Mouse (Mus musculus) midbrain, embryonic 16.5 days (tissue): Measurements from ENCODE around the gene Rpl35a. TPM values are rescaled to one million over a fixed set of nuclear protein-coding genes. Genes with fewer than 3 reads are reported as not detected.

Source experiments
- ATAC-seq: fragments of 200-750 bp; cut with Nextera tagmentation; 2 replicates; pipeline ENCODE4 v1.8.0; 2017; ENCODE audit warnings: moderate TSS enrichment
- H3K27ac ChIP-seq: fragments of 300-500 bp; sonication (generic); 2 replicates; pipeline ENCODE4 v1.5.1; 2014; ENCODE audit warnings: mild to moderate bottlenecking, low read length, mixed read lengths
- H3K27me3 ChIP-seq: fragments of 300-500 bp; sonication (generic); 2 replicates; pipeline ENCODE4 v1.6.1; 2014; ENCODE audit warnings: low read depth, low read length, mixed read lengths; ENCODE audit not compliant: control insufficient read depth, insufficient read depth
- H3K36me3 ChIP-seq: fragments of 300-500 bp; sonication (generic); 2 replicates; pipeline ENCODE4 v1.6.1; 2014; ENCODE audit warnings: mild to moderate bottlenecking, low read length, moderate library complexity, mixed read lengths; ENCODE audit not compliant: control insufficient read depth, insufficient read depth
- H3K4me1 ChIP-seq: fragments of 300-500 bp; sonication (generic); 2 replicates; pipeline ENCODE4 v1.6.1; 2014; ENCODE audit warnings: mild to moderate bottlenecking, low read length, mixed read lengths; ENCODE audit not compliant: control insufficient read depth, insufficient read depth
- H3K4me2 ChIP-seq: fragments of 300-500 bp; sonication (generic); 2 replicates; pipeline ENCODE4 v1.6.1; 2014; ENCODE audit warnings: mild to moderate bottlenecking, low read length, mixed read lengths
- H3K4me3 ChIP-seq: fragments of 300-500 bp; sonication (generic); 2 replicates; pipeline ENCODE4 v1.5.1; 2014; ENCODE audit warnings: low read depth, mild to moderate bottlenecking, low read length, moderate library complexity, mixed read lengths
- H3K9ac ChIP-seq: fragments of 300-500 bp; sonication (generic); 2 replicates; pipeline ENCODE4 v1.6.1; 2014; ENCODE audit warnings: low read depth, low read length, mixed read lengths
- H3K9me3 ChIP-seq: fragments of 300-500 bp; sonication (generic); replicated peaks from 2 replicates; pipeline ENCODE4 v1.6.1; 2014; ENCODE audit warnings: mild to moderate bottlenecking, low read length, mixed read lengths; ENCODE audit not compliant: control insufficient read depth, poor library complexity, severe bottlenecking
- WGBS: fragments of 180-500 bp; shearing (Covaris S2); extraction: QIAGEN DNeasy Blood & Tissue Kit; methylation state at CpG from one replicate; pipeline ENCODE4 v1.1.7; 2014; 5-methylcytosine and 5-hydroxymethylcytosine counted together
- polyA plus RNA-seq: library from polyadenylated mRNA; unstranded; fragments of >200 nt; fragmentation: Nextera tagmentation; extraction: Ambion mirVana; gene quantifications from 2 replicates; pipeline ENCODE4 v1.2.1, GENCODE M21; 2015

Rpl35a gene
- polyA plus RNA-seq, 1 experiment from 2014 or later: 387 TPM

GRCm38 (mm10) chr16:33060926-33061325, 4.7 kb downstream of the Rpl35a start:
- H3K9ac ChIP-seq: no peak overlapping the region
- H3K4me3 ChIP-seq: no peak overlapping the region
- peaks cover 7% of the 10 kb centered on the region for H3K36me3 ChIP-seq
- no peaks in the 10 kb centered on the region for H3K9me3 ChIP-seq
- H3K27me3 ChIP-seq: no peaks in the 10 kb centered on the region
- H3K27ac ChIP-seq: no peak overlapping the region
- WGBS: 79% methylated on average over 2 of the region's 2 CpGs
- H3K4me2 ChIP-seq: no peak overlapping the region
- ATAC-seq: no peak
- peaks cover 26% of the 10 kb centered on the region for H3K4me1 ChIP-seq

GRCm38 (mm10) chr16:33061400-33061799, 5.1 kb downstream of the Rpl35a start:
- Histone ChIP-seq H3K4me1 (peaks cover 26% of the 10 kb centered on the region), H3K9me3 (no peaks in the 10 kb centered on the region), H3K36me3 (peaks cover 7% of the 10 kb centered on the region), H3K27me3 (no peaks in the 10 kb centered on the region), H3K4me3 (no peak overlapping the region), H3K9ac (peak overlapping the region; percentile 82; the same call in 1 of the 2 replicates), H3K4me2 (peak overlapping the region; percentile 76; the same call in 1 of the 2 replicates), H3K27ac (peak overlapping the region; percentile 84; the same call in 1 of the 2 replicates)
- WGBS: 50% methylated on average over 11 of the region's 11 CpGs
- no peak for ATAC-seq

DNA sequence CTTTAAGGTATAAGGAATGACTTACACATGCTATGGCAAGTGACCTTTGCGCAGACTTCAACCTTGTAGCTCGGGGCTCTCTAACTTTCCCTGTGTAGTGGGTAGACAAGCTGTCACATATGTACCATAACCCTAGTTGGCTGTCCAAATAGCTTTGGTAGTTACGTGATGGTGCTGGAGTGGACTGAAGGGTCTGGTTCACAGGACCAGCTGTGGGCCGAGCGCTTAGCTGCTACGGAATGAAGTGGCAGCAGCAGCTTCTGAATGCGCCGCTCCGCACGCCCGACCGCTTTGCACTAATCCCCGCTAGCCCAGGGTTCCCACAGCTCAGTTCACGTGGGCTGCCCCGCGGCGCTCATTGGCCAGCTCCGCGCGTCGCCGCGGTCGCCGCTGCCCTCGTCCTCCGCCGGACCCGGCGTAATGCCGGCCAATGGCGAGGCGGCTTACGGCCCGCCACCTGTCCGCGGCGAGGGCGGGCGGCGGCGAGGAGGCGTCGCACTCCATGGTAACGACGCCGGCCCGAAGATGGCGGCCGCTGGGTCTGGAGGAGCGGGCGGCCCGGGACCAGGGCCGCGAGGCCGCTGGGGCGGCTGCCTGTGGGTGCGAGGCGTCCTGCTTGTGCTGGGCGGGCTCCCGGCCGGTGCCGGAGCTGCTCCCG, 5.9 kb downstream of the Rpl35a start, which contains the start of gene Lmln:
Gene Lmln (plus strand): TSS at position 498 of the 658 bp plus-strand sequence.
- Histone ChIP-seq H3K36me3 (peaks cover 13% of the 10 kb centered on the region), H3K27ac (peak within 1 kb of the TSS; percentile 84), H3K27me3 (no peaks in the 10 kb centered on the region), H3K4me3 (peak within 1 kb of the TSS; percentile 88), H3K9me3 (no peaks in the 10 kb centered on the region), H3K4me1 (peaks cover 26% of the 10 kb centered on the region), H3K9ac (peak within 1 kb of the TSS; percentile 82), H3K4me2 (peak within 1 kb of the TSS; percentile 76)
- ATAC-seq: peak; percentile 96
- WGBS: under 1% methylated on average over 62 of the region's 64 CpGs

GRCm38 (mm10) chr16:33062682-33063131, 6.5 kb downstream of the Rpl35a start:
- no peaks in the 10 kb centered on the region for H3K9me3 ChIP-seq
- peak overlapping the region; percentile 84 for H3K27ac ChIP-seq
- H3K4me3 ChIP-seq: peak overlapping the region; percentile 88
- H3K9ac ChIP-seq: peak overlapping the region; percentile 82
- H3K4me1 ChIP-seq: peaks cover 23% of the 10 kb centered on the region
- peak; percentile 62 for ATAC-seq
- peaks cover 15% of the 10 kb centered on the region for H3K36me3 ChIP-seq
- H3K4me2 ChIP-seq: peak overlapping the region; percentile 76
- under 1% methylated on average over 35 of the region's 35 CpGs for WGBS
- H3K27me3 ChIP-seq: no peaks in the 10 kb centered on the region

GRCm38 (mm10) chr16:33063267-33063666, 7.0 kb downstream of the Rpl35a start:
- H3K27ac ChIP-seq: no peak overlapping the region
- H3K4me1 ChIP-seq: peaks cover 17% of the 10 kb centered on the region
- no peak for ATAC-seq
- H3K9me3 ChIP-seq: no peaks in the 10 kb centered on the region
- H3K4me3 ChIP-seq: peak overlapping the region; percentile 88
- peaks cover 18% of the 10 kb centered on the region for H3K36me3 ChIP-seq
- 14% methylated on average over 7 of the region's 7 CpGs for WGBS
- no peaks in the 10 kb centered on the region for H3K27me3 ChIP-seq
- H3K9ac ChIP-seq: peak overlapping the region; percentile 82
- H3K4me2 ChIP-seq: peak overlapping the region; percentile 76

DNA sequence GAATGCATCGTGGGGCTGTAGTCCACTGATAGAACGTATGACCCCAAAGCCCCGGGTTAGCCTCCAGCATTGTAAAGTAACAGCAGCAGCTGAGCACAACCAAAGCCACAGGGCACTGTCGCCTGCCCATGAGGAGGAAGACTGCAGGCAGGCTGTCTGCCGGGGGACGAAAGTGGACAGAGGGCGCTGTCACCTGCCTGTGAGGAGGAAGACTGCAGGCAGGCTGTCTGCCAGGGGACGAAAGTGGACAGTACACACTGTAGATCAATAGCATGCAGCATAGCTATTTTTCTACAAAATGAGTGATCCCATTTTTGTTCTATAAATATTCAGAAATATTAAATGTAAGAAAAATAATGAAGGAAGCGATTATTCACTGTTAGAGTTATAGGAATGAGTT, 8.4 kb downstream of the Rpl35a start:
- no peak overlapping the region for H3K27ac ChIP-seq
- peaks cover 14% of the 10 kb centered on the region for H3K4me1 ChIP-seq
- WGBS: 66% methylated on average over 9 of the region's 9 CpGs
- no peaks in the 10 kb centered on the region for H3K9me3 ChIP-seq
- peaks cover 10% of the 10 kb centered on the region for H3K36me3 ChIP-seq
- no peaks in the 10 kb centered on the region for H3K27me3 ChIP-seq
- H3K9ac ChIP-seq: no peak overlapping the region
- H3K4me2 ChIP-seq: no peak overlapping the region
- H3K4me3 ChIP-seq: no peak overlapping the region
- ATAC-seq: no peak

DNA sequence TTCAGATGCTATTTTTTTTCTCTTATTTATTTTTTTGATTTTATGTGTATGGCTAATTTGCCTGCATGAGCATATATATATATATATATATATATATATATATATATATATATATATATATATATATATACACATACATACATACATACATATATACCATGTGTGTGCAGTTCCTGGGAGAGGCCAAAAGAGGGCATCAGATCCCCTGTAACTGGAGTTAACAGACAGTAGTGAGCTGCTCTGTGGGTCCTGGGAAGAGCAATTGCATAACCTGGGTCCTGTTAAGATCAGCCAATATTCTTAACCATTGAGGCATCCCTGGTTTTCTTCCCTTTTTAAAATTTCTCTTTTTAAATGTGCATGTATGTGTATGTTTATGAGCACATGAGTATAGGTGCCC, 14.7 kb downstream of the Rpl35a start:
- H3K36me3 ChIP-seq: peaks cover 21% of the 10 kb centered on the region
- H3K4me2 ChIP-seq: no peak overlapping the region
- H3K9ac ChIP-seq: no peak overlapping the region
- ATAC-seq: no peak
- no peaks in the 10 kb centered on the region for H3K9me3 ChIP-seq
- H3K4me3 ChIP-seq: no peak overlapping the region
- no peak overlapping the region for H3K27ac ChIP-seq
- no peaks in the 10 kb centered on the region for H3K4me1 ChIP-seq
- H3K27me3 ChIP-seq: no peaks in the 10 kb centered on the region

DNA sequence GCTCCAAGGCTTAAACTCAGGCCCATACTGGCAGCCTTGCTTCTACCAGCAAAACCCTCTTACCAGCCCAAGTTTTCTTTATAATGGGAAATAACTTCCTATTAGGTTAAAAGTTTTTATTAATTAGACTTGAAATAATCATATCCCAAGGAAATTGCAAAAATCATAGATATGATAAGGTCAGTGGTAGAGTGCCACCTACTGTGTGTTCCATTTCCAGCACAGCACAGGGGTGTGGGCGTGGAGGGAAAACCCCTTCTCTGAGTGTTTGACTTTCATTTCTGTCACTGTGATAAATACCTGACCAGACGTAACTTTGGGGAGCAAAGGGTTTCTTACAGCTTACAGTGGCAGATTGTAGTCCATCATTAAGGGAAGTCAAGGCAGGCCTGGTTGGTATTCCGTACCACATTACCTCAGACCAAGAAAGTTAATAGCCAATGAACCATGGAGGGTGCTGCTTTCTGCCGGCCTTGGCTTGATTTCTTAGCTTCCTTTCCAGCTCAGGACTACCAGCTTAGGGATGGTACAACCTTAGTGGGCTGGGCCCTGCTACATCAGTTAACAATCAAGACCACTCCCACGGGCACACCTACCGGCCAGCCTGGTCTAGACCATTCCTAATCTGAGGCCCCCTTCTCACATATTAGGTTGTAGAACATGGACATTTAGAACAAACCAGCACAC, 16.8 kb downstream of the Rpl35a start:
- Histone ChIP-seq H3K9ac (no peak overlapping the region), H3K36me3 (peaks cover 13% of the 10 kb centered on the region; the same call in 1 of the 2 replicates), H3K9me3 (no peaks in the 10 kb centered on the region), H3K4me2 (no peak overlapping the region), H3K4me3 (no peak overlapping the region), H3K4me1 (no peaks in the 10 kb centered on the region), H3K27ac (no peak overlapping the region), H3K27me3 (no peaks in the 10 kb centered on the region)
- ATAC-seq: no peak
- WGBS: 89% methylated on average over 6 of the region's 6 CpGs

DNA sequence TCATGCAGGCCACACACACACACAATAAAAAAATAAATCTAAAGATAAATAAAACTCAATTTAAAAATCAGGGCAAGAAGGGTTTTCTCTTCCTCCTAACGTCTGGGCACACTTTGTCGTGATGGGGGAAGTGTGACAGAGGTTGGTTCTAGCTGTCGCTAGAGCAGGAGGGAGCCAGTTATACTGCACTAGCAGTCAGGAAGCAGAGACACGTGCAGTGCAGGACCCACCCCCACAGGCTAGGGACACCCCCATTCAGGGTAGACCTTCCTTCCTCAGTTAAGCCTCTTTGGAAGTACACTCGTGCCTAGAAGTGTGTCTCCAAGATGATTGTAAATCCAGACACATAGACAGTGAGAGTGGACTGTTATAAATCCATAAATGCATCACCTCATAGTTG, 18.7 kb downstream of the Rpl35a start:
- no peak overlapping the region for H3K27ac ChIP-seq
- ATAC-seq: no peak
- no peak overlapping the region for H3K9ac ChIP-seq
- no peaks in the 10 kb centered on the region for H3K27me3 ChIP-seq
- H3K36me3 ChIP-seq: peaks cover 12% of the 10 kb centered on the region; the same call in 1 of the 2 replicates
- no peak overlapping the region for H3K4me3 ChIP-seq
- 91% methylated on average over 5 of the region's 5 CpGs for WGBS
- no peaks in the 10 kb centered on the region for H3K9me3 ChIP-seq
- H3K4me1 ChIP-seq: no peaks in the 10 kb centered on the region
- H3K4me2 ChIP-seq: no peak overlapping the region
